16 mouse cellular contexts compared by ENCODE assay signal in genomic region chr3:122402143-122402542, GRCm38 (mm10).
DNase-seq lines count a peak whose midpoint lies in the region; ATAC-seq and TF ChIP-seq lines count a peak whose summit lies in the region.
"Had no signal": no experiment of that assay in that cellular context is flagged by ENCODE, and none has a peak within 500 bp of the region (broad histone marks: within the 10 kb centered on the region; RNA-seq: fewer than 3 reads in every experiment).

No protein-coding gene starts in this region.

- 0 out of 2 replicates have a peak, but pooled peaks cover 2% of the 10 kb centered on the region for H3K27me3 ChIP-seq in heart, embryonic 13.5 days (replicated peaks)
- no peaks in the 10 kb centered on the region for H3K27me3 ChIP-seq in lung, embryonic 16.5 days (ENCODE audit: control insufficient read depth, insufficient read depth, low read depth, low read length)
- no peaks in the 10 kb centered on the region for H3K27me3 ChIP-seq in intestine, embryonic 15.5 days (replicated peaks)
- no peaks in the 10 kb centered on the region for H3K27me3 ChIP-seq in stomach, postnatal 0 days (ENCODE audit: control insufficient read depth, insufficient read depth, low read length)
- H3K27me3 ChIP-seq: neural tube, embryonic 13.5 days had no signal

- TF ChIP-seq EP300 in stomach, postnatal 0 days (optimal IDR thresholded peaks at IDR 0.05): no peak

- no peaks in the 10 kb centered on the region for H3K9me3 ChIP-seq in heart, embryonic 13.5 days
- H3K9me3 ChIP-seq in lung, embryonic 16.5 days (ENCODE audit: control insufficient read depth, low read length): no peaks in the 10 kb centered on the region
- H3K9me3 ChIP-seq in intestine, embryonic 15.5 days: no peaks in the 10 kb centered on the region
- no peaks in the 10 kb centered on the region for H3K9me3 ChIP-seq in stomach, postnatal 0 days (ENCODE audit: control insufficient read depth, low read length)
- H3K9me3 ChIP-seq: neural tube, embryonic 13.5 days had no signal

- peaks cover 23% of the 10 kb centered on the region for H3K4me1 ChIP-seq in heart, embryonic 13.5 days
- H3K4me1 ChIP-seq in lung, embryonic 16.5 days (replicated peaks; ENCODE audit: control insufficient read depth, insufficient read depth, low read length): peaks cover 14% of the 10 kb centered on the region
- H3K4me1 ChIP-seq in intestine, embryonic 15.5 days (replicated peaks): peaks cover 14% of the 10 kb centered on the region
- H3K4me1 ChIP-seq in stomach, postnatal 0 days (replicated peaks; ENCODE audit: control insufficient read depth, insufficient read depth): no peaks in the 10 kb centered on the region
- H3K4me1 ChIP-seq: neural tube, embryonic 13.5 days had no signal

- no peaks in the 10 kb centered on the region for H3K36me3 ChIP-seq in heart, embryonic 13.5 days
- H3K36me3 ChIP-seq in lung, embryonic 16.5 days (ENCODE audit: control insufficient read depth, insufficient read depth, low read length): no peaks in the 10 kb centered on the region
- H3K36me3 ChIP-seq in intestine, embryonic 15.5 days: no peaks in the 10 kb centered on the region
- H3K36me3 ChIP-seq in stomach, postnatal 0 days (ENCODE audit: control insufficient read depth, insufficient read depth, low read length): no peaks in the 10 kb centered on the region
- H3K36me3 ChIP-seq: neural tube, embryonic 13.5 days had no signal

- DNase-seq in heart, postnatal 10 days: no peak
- DNase-seq in lung, postnatal 36 days: no peak
- DNase-seq in stomach, postnatal 0 days (ENCODE audit: low spot score): no peak
- no peak for DNase-seq in adrenal gland, postnatal 4 days (ENCODE audit: low spot score in 2 of 2)
- DNase-seq: cerebellum, adult 18-20 months; gastrocnemius, postnatal 36 days; kidney, postnatal 14 days; layer of hippocampus, adult 9-11 months; retina, postnatal 1 day had no signal

- no peak for ATAC-seq in heart, embryonic 13.5 days (ENCODE audit: extremely low read depth, insufficient number of reproducible peaks, low FRiP score, low TSS enrichment)
- ATAC-seq in lung, embryonic 16.5 days (ENCODE audit: low read depth): peak; percentile 62
- ATAC-seq in intestine, embryonic 15.5 days: peak; percentile 65
- ATAC-seq in stomach, postnatal 0 days (ENCODE audit: low FRiP score, low TSS enrichment): no peak
- ATAC-seq: activated CD4-positive, CD25-positive, alpha-beta regulatory T cell, adult 4 months; CD4-positive, CD25-positive, alpha-beta regulatory T cell, adult 4 months; midbrain, embryonic 16.5 days had no signal

- whole genome bisulfite sequencing in heart, embryonic 13.5 days: 18% methylated on average over 5 of the region's 5 CpGs
- 23% methylated on average over 5 of the region's 5 CpGs for WGBS in lung, embryonic 16.5 days
- WGBS in intestine, embryonic 15.5 days: 26% methylated on average over 5 of the region's 5 CpGs
- 27% methylated on average over 5 of the region's 5 CpGs for WGBS in stomach, postnatal 0 days

- no peak overlapping the region for H3K27ac ChIP-seq in heart, embryonic 13.5 days (replicated peaks)
- no peak overlapping the region for H3K27ac ChIP-seq in lung, embryonic 16.5 days (ENCODE audit: low read length)
- peak overlapping the region; percentile 70; the same call in 1 of the 2 replicates for H3K27ac ChIP-seq in intestine, embryonic 15.5 days
- no peak overlapping the region for H3K27ac ChIP-seq in stomach, postnatal 0 days (replicated peaks)
- H3K27ac ChIP-seq: neural tube, embryonic 13.5 days had no signal

- H3K4me3 ChIP-seq in heart, embryonic 13.5 days: no peak overlapping the region
- no peak overlapping the region for H3K4me3 ChIP-seq in lung, embryonic 16.5 days (ENCODE audit: low read length)
- no peak overlapping the region for H3K4me3 ChIP-seq in intestine, embryonic 15.5 days (replicated peaks)
- H3K4me3 ChIP-seq in stomach, postnatal 0 days (ENCODE audit: low read depth, low read length): no peak overlapping the region
- H3K4me3 ChIP-seq: neural tube, embryonic 13.5 days had no signal

- H3K4me2 ChIP-seq in heart, embryonic 13.5 days: peak overlapping the region; percentile 41; the same call in 1 of the 2 replicates
- H3K4me2 ChIP-seq in lung, embryonic 16.5 days (ENCODE audit: low read depth, low read length): no peak overlapping the region
- H3K4me2 ChIP-seq in intestine, embryonic 15.5 days (replicated peaks): no peak overlapping the region
- no peak overlapping the region for H3K4me2 ChIP-seq in stomach, postnatal 0 days (replicated peaks; ENCODE audit: low read depth)
- H3K4me2 ChIP-seq: neural tube, embryonic 13.5 days had no signal

- intact Hi-C loops in heart, postnatal 10 days (cut with DNase I): no loop called here

- TF ChIP-seq CTCF in stomach, postnatal 0 days (IDR thresholded peaks at IDR 0.05; ENCODE audit: low read depth): 0 out of 2 replicates have a peak, but pooled peaks have one; percentile 3

- H3K9ac ChIP-seq in heart, embryonic 13.5 days: no peak overlapping the region
- no peak overlapping the region for H3K9ac ChIP-seq in lung, embryonic 16.5 days (ENCODE audit: low read length)
- no peak overlapping the region for H3K9ac ChIP-seq in intestine, embryonic 15.5 days
- H3K9ac ChIP-seq in stomach, postnatal 0 days (ENCODE audit: low read length): no peak overlapping the region
- H3K9ac ChIP-seq: neural tube, embryonic 13.5 days had no signal

Comparison
In these comparisons a context has a peak if more than half of its experiments do, and no peak if none do; other contexts are left out.
1. ATAC-seq: peak in lung, embryonic 16.5 days (single experiment) and intestine, embryonic 15.5 days (single experiment); none in heart, embryonic 13.5 days (single experiment) and stomach, postnatal 0 days (single experiment).